Mouse (Mus musculus) olfactory bulb, adult 2 months (tissue): ENCODE results near the gene Krt83.

ENCODE experiments used
- CTCF ChIP-seq: fragments of 200-500 bp; IDR thresholded peaks from 2 replicates; pipeline ENCODE4 v1.5.1; 2012; ENCODE audit warnings: low read depth, mild to moderate bottlenecking, low read length, moderate library complexity; ENCODE audit not compliant: insufficient read depth
- POLR2A ChIP-seq: fragments of 200-500 bp; IDR thresholded peaks from 2 replicates; pipeline ENCODE4 v1.6.1; 2012; ENCODE audit warnings: mild to moderate bottlenecking, low read depth, low read length, moderate library complexity; ENCODE audit not compliant: insufficient read depth

DNA sequence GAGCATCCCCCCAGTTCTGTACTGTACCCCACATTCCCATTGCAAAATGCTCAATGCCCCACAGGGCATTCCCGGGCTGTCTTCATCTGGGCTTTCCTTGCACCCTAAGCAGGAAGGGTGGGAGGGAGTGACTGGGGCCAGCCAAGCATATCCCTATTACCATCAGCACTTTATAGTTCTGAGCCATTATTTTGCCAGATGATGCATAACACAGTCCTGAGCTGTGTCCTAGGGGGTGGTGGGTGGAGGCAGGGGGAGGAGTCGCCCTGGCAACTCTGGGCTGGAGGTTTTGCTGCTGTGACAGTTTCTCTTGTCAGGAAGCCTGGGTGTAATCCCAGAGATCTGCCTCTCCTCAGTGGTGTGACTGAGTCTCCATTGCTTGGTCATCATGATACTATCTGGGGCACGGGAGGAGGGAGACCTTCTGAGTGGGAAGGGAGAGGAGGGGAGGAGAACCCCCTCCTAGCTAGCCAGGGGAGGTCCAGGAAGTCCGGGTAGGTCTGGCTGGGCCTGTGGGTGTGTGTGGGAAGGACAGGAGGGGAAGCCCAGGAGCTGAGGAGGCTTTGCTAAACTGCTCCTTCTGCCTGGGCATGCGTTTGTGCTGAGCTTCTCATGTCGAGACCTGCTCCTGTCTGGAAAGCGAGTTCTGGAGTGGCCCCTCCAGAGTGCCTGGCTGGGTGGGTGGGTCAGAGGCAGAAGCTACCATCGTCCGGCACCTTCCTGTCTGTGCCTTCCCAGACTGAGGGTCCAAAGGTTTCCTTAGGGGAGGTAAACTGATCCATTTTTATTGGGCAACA lies 44.9 kb upstream of the Krt83 start:
- TF ChIP-seq CTCF: no peak
- no peak for TF ChIP-seq POLR2A
